Mouse (Mus musculus) heart, postnatal 0 days (tissue): ENCODE data around the gene 4930442H23Rik. TPM values are rescaled to one million over a fixed set of nuclear protein-coding genes. Genes with fewer than 3 reads are reported as not detected.
"Not testable (repeated sequence)": the region's sequence is repeated elsewhere in the genome, so short reads cannot be mapped to it uniquely, and the experiment has no call there.

Experiments used
- ATAC-seq: fragments of 200-750 bp; cut with Nextera tagmentation; 2 replicates; pipeline ENCODE4 v1.8.0; 2017; ENCODE audit warnings: low read depth, moderate number of reproducible peaks, moderate library complexity; ENCODE audit not compliant: insufficient read depth
- DNase-seq: peaks from one replicate; pipeline ENCODE4 v3.0.0-alpha.2; 2016; ENCODE audit warnings: low spot score
- H3K27ac ChIP-seq: fragments of 300-500 bp; sonication (generic); 2 replicates; pipeline ENCODE4 v1.5.1; 2014; ENCODE audit warnings: low read depth, mild to moderate bottlenecking
- H3K27me3 ChIP-seq: fragments of 300-500 bp; sonication (generic); 2 replicates; pipeline ENCODE4 v1.6.1; 2014; ENCODE audit warnings: low read length, mixed read lengths; ENCODE audit not compliant: control insufficient read depth, insufficient read depth
- H3K36me3 ChIP-seq: fragments of 300-500 bp; sonication (generic); replicated peaks from 2 replicates; pipeline ENCODE4 v1.6.1; 2014; ENCODE audit warnings: low read length, mixed read lengths; ENCODE audit not compliant: control insufficient read depth, insufficient read depth
- H3K4me1 ChIP-seq: fragments of 300-500 bp; sonication (generic); 2 replicates; pipeline ENCODE4 v1.6.1; 2014; ENCODE audit warnings: antibody characterized with exemption; ENCODE audit not compliant: control insufficient read depth, insufficient read depth
- H3K4me2 ChIP-seq: fragments of 300-500 bp; sonication (generic); 2 replicates; pipeline ENCODE4 v1.6.1; 2014; ENCODE audit warnings: low read depth, mild to moderate bottlenecking, low read length, moderate library complexity
- H3K4me3 ChIP-seq: fragments of 300-500 bp; sonication (generic); 2 replicates; pipeline ENCODE4 v1.5.1; 2014; ENCODE audit warnings: low read depth, low read length
- H3K9ac ChIP-seq: fragments of 300-500 bp; sonication (generic); replicated peaks from 2 replicates; pipeline ENCODE4 v1.6.1; 2014; ENCODE audit warnings: low read depth, low read length, mixed read lengths
- H3K9me3 ChIP-seq: fragments of 300-500 bp; sonication (generic); replicated peaks from 2 replicates; pipeline ENCODE4 v1.6.1; 2016; ENCODE audit warnings: low read length; ENCODE audit not compliant: control insufficient read depth
- CTCF ChIP-seq: IDR thresholded peaks from 2 replicates; pipeline ENCODE4 v1.5.1; 2016; ENCODE audit warnings: antibody characterized with exemption, control low read depth, low read depth
- EP300 ChIP-seq: IDR thresholded peaks from 2 replicates; pipeline ENCODE4 v1.6.1; 2016; ENCODE audit warnings: antibody characterized with exemption, low read depth
- WGBS: fragments of 180-500 bp; shearing (Covaris S2); extraction: QIAGEN DNeasy Blood & Tissue Kit; methylation state at CpG from one replicate; pipeline ENCODE4 v1.1.7; 2014; 5-methylcytosine and 5-hydroxymethylcytosine counted together
- polyA plus RNA-seq: library from polyadenylated mRNA; unstranded; fragments of >200 nt; fragmentation: Nextera tagmentation; extraction: Ambion mirVana; gene quantifications from 2 replicates; pipeline ENCODE4 v1.2.1, GENCODE M21; 2015
- total RNA-seq: library from RNA; depleted of rRNA; stranded (reverse); fragments of >200 nt; gene quantifications from 2 replicates; pipeline ENCODE4 v1.2.3, GENCODE M21; 2014; ENCODE audit warnings: low replicate concordance

Gene 4930442H23Rik
- total and polyA plus RNA-seq, 2 experiments from 2014 or later, result 0.12 TPM; not detected in 1

DNA sequence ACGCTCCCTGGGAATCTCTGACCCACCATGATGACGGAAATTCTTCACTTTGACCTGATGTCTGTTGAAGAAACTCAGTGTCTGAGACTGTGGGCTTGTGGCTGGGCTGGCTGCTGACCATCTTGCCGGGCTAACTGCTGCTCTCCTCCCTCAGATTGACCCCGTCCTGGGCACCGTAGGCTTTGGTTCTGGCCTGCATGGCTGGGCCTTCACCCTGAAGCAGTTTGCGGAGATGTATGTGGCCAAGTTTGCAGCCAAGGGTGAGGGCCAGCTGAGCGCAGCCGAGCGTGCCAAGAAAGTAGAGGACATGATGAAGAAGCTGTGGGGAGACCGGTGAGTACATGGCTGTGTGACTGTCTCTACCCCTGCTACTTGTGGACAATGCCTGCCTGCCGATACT is 4.7 kb downstream of the 4930442H23Rik start:
- peaks cover 22% of the 10 kb centered on the region for H3K4me1 ChIP-seq
- 0 out of 2 replicates have a peak overlapping the region, but pooled peaks have one; percentile 19 for H3K27ac ChIP-seq
- no peak for DNase-seq
- peaks cover 52% of the 10 kb centered on the region for H3K36me3 ChIP-seq
- no peak for ATAC-seq
- H3K9me3 ChIP-seq, result no peaks in the 10 kb centered on the region
- H3K4me2 ChIP-seq, result no peak overlapping the region
- H3K27me3 ChIP-seq, result no peaks in the 10 kb centered on the region
- no peak overlapping the region for H3K4me3 ChIP-seq
- TF ChIP-seq CTCF (no peak), EP300 (no peak)
- no peak overlapping the region for H3K9ac ChIP-seq
- 86% methylated on average over 11 of the region's 11 CpGs for WGBS

- Histone ChIP-seq H3K4me1 (peaks cover 20% of the 10 kb centered on the region), H3K9ac (peak overlapping the region; percentile 96), H3K4me2 (peak overlapping the region; percentile 89), H3K9me3 (no peaks in the 10 kb centered on the region), H3K27ac (0 out of 2 replicates have a peak overlapping the region, but pooled peaks have one; percentile 95), H3K27me3 (no peaks in the 10 kb centered on the region), H3K4me3 (peak overlapping the region; percentile 88), H3K36me3 (peaks cover 52% of the 10 kb centered on the region)
- TF ChIP-seq EP300, result no peak
- no peak for TF ChIP-seq CTCF
- DNase-seq (peak; percentile 5), ATAC-seq (no peak)
- WGBS, result 42% methylated on average over 14 of the region's 14 CpGs
Observed at GRCm38 (mm10) chr10:81177958-81178712, 5.5 kb downstream of the 4930442H23Rik start.

DNA sequence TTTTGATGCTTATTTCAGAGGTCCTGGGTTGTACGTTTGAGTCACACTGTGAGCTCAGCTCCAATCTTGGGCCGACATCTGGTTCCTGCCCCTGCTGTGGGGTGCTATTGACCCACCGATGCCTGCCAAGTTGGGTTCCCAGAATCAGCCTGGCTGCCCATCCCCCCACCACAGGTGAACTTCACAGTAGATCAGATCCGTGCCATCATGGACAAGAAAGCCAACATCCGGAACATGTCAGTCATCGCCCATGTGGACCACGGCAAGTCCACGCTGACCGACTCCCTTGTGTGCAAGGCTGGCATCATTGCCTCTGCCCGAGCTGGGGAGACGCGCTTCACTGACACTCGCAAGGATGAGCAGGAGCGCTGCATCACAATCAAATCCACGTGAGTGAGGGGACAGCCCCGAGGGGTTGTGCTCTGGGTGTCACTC is 6.1 kb downstream of the 4930442H23Rik start:
- WGBS, result 3% methylated on average over 16 of the region's 16 CpGs
- H3K4me1 ChIP-seq, result peaks cover 20% of the 10 kb centered on the region
- TF ChIP-seq EP300 (no peak), CTCF (no peak)
- peak overlapping the region; percentile 96 for H3K9ac ChIP-seq
- peak overlapping the region; percentile 89 for H3K4me2 ChIP-seq
- H3K27ac ChIP-seq, result peak overlapping the region; percentile 95
- peaks cover 52% of the 10 kb centered on the region for H3K36me3 ChIP-seq
- ATAC-seq (no peak), DNase-seq (peak; percentile 11)
- peak overlapping the region; percentile 88 for H3K4me3 ChIP-seq
- no peaks in the 10 kb centered on the region for H3K27me3 ChIP-seq
- no peaks in the 10 kb centered on the region for H3K9me3 ChIP-seq

- Histone ChIP-seq H3K4me3 (peak within 1 kb of the TSS; percentile 88), H3K9me3 (no peaks in the 10 kb centered on the region), H3K36me3 (peaks cover 44% of the 10 kb centered on the region), H3K27me3 (no peaks in the 10 kb centered on the region), H3K27ac (peak within 1 kb of the TSS; percentile 95), H3K4me2 (peak within 1 kb of the TSS; percentile 89), H3K9ac (peak within 1 kb of the TSS; percentile 96), H3K4me1 (peaks cover 20% of the 10 kb centered on the region)
- DNase-seq, result peak; percentile 95
- TF ChIP-seq EP300 (peak; percentile 94), CTCF (no peak)
- peak; percentile 85 for ATAC-seq
- WGBS, result under 1% methylated on average over 77 of the region's 77 CpGs
Observed at GRCm38 (mm10) chr10:81176466-81177271, 7.0 kb downstream of the 4930442H23Rik start, which contains the start of gene Eef2. Gene Eef2 (plus strand): TSS chr10:81176631.

GRCm38 (mm10) chr10:81175936-81176465 is 7.6 kb downstream of the 4930442H23Rik start:
- Histone ChIP-seq H3K4me3 (peak overlapping the region; percentile 88), H3K4me2 (peak overlapping the region; percentile 56), H3K4me1 (peaks cover 20% of the 10 kb centered on the region), H3K36me3 (peaks cover 37% of the 10 kb centered on the region), H3K27me3 (no peaks in the 10 kb centered on the region), H3K9me3 (no peaks in the 10 kb centered on the region), H3K27ac (peak overlapping the region; percentile 95), H3K9ac (0 out of 2 replicates have a peak overlapping the region, but pooled peaks have one; percentile 8)
- 6% methylated on average over 13 of the region's 13 CpGs for WGBS
- TF ChIP-seq EP300 (no peak), CTCF (no peak)
- DNase-seq, result no peak
- ATAC-seq, result peak; percentile 4; the same call in 1 of the 2 replicates

GRCm38 (mm10) chr10:81175345-81175701 is 8.3 kb downstream of the 4930442H23Rik start:
- H3K4me2 ChIP-seq, result peak overlapping the region; percentile 53
- not testable (repeated sequence) for ATAC-seq, DNase-seq, H3K27me3 ChIP-seq, H3K9ac ChIP-seq, H3K9me3 ChIP-seq
- H3K36me3 ChIP-seq, result peaks cover 31% of the 10 kb centered on the region
- 12% methylated on average over 4 of the region's 4 CpGs for WGBS
- H3K4me3 ChIP-seq, result peak overlapping the region; percentile 29
- H3K27ac ChIP-seq, result peak overlapping the region; percentile 95
- peaks cover 20% of the 10 kb centered on the region for H3K4me1 ChIP-seq
